Mouse (Mus musculus) MEL (cell line): ENCODE results near the gene Podxl2. TPM values are rescaled to one million over a fixed set of nuclear protein-coding genes. Genes with fewer than 3 reads are reported as not detected.
A peak's percentile ranks its signal among the peaks of the same experiment; 100 is the strongest.

Experiments used
- DNase-seq: peaks from one replicate; pipeline ENCODE4 v3.0.0; 2011; ENCODE audit warnings: low read depth, low spot score
- H3K27ac ChIP-seq: 2 replicates; pipeline ENCODE4 v1.5.1; 2012; ENCODE audit warnings: low read depth, mild to moderate bottlenecking, control low read depth, low read length, moderate library complexity; ENCODE audit not compliant: control insufficient read depth
- H3K27me3 ChIP-seq, 2 experiments: fragments of 150-350 bp in 1 of 2; sonication (generic) in 1 of 2; 2 replicates each; pipeline ENCODE4 v1.6.1; 2012; ENCODE audit warnings: low read length in 2 of 2, mild to moderate bottlenecking in 2 of 2, improper control_type of control experiment in 1 of 2, moderate library complexity in 1 of 2; ENCODE audit not compliant: insufficient read depth in 2 of 2, control insufficient read depth in 1 of 2
- H3K36me3 ChIP-seq, 2 experiments: 2 replicates each; pipeline ENCODE4 v1.6.1; 2012 to 2014; ENCODE audit warnings: low read length in 2 of 2, improper control_type of control experiment in 1 of 2, inconsistent platforms in 1 of 2, mild to moderate bottlenecking in 1 of 2; ENCODE audit not compliant: insufficient read depth in 2 of 2, control insufficient read depth in 1 of 2
- H3K4me1 ChIP-seq, 2 experiments: fragments of 150-350 bp in 1 of 2; sonication (generic) in 1 of 2; 2 replicates each; pipeline ENCODE4 v1.6.1; 2012; ENCODE audit warnings: low read length in 2 of 2, improper control_type of control experiment in 1 of 2, mild to moderate bottlenecking in 1 of 2; ENCODE audit not compliant: insufficient read depth in 2 of 2, control insufficient read depth in 1 of 2
- H3K4me3 ChIP-seq, 2 experiments: fragments of 150-350 bp in 1 of 2; sonication (generic) in 1 of 2; 2 replicates each; pipeline ENCODE4 v1.5.1; 2012; ENCODE audit warnings: low read depth in 2 of 2, low read length in 2 of 2, mild to moderate bottlenecking in 2 of 2, moderate library complexity in 2 of 2, control low read depth in 1 of 2, improper control_type of control experiment in 1 of 2; ENCODE audit not compliant: control insufficient read depth in 1 of 2, insufficient read depth in 1 of 2
- H3K79me2 ChIP-seq: 2 replicates; pipeline ENCODE4 v1.6.1; 2012; ENCODE audit warnings: mild to moderate bottlenecking, low read length, moderate library complexity; ENCODE audit not compliant: control insufficient read depth, poor library complexity, insufficient read depth
- H3K9ac ChIP-seq: 2 replicates; pipeline ENCODE4 v1.6.1; 2012; ENCODE audit warnings: low read depth, mild to moderate bottlenecking, control low read depth, low read length, moderate library complexity; ENCODE audit not compliant: control insufficient read depth, poor library complexity, severe bottlenecking
- H3K9me3 ChIP-seq: fragments of 150-350 bp; sonication (generic); replicated peaks from 2 replicates; pipeline ENCODE4 v1.6.1; 2012; ENCODE audit warnings: mild to moderate bottlenecking, low read length, improper control_type of control experiment, moderate library complexity; ENCODE audit not compliant: insufficient read depth
- CHD1 ChIP-seq: IDR thresholded peaks from 2 replicates; pipeline ENCODE4 v1.6.1; 2012; ENCODE audit warnings: low read depth, mild to moderate bottlenecking, inconsistent platforms, low read length, improper control_type of control experiment
- CHD2 ChIP-seq: IDR thresholded peaks from 2 replicates; pipeline ENCODE4 v1.6.1; 2011; ENCODE audit warnings: low read length, improper control_type of control experiment
- CTCF ChIP-seq, 3 experiments: IDR thresholded peaks in 2 of 3; conservative IDR thresholded peaks in 1 of 3; 2 replicates each; pipeline ENCODE4 v1.5.1; 2011 to 2012; ENCODE audit warnings: low read length in 3 of 3, low read depth in 2 of 3, mild to moderate bottlenecking in 2 of 3, improper control_type of control experiment in 1 of 3, inconsistent platforms in 1 of 3, mixed read lengths in 1 of 3, moderate library complexity in 1 of 3; ENCODE audit not compliant: control insufficient read depth in 1 of 3, insufficient read depth in 1 of 3, poor library complexity in 1 of 3, severe bottlenecking in 1 of 3
- ELF1 ChIP-seq: IDR thresholded peaks from 2 replicates; pipeline ENCODE4 v1.6.1; 2014; ENCODE audit warnings: low read depth, mild to moderate bottlenecking, inconsistent platforms, low read length, improper control_type of control experiment, moderate library complexity
- EP300 ChIP-seq, 2 experiments: IDR thresholded peaks; 2 replicates each; pipeline ENCODE4 v1.6.1; 2011; ENCODE audit warnings: improper control_type of control experiment in 2 of 2, low read length in 2 of 2, low read depth in 1 of 2, mild to moderate bottlenecking in 1 of 2
- HCFC1 ChIP-seq: IDR thresholded peaks from 2 replicates; pipeline ENCODE4 v1.6.1; 2012; ENCODE audit warnings: low read depth, mild to moderate bottlenecking, inconsistent platforms, low read length, improper control_type of control experiment, moderate library complexity
- JUND ChIP-seq: IDR thresholded peaks from 2 replicates; pipeline ENCODE4 v1.6.1; 2011; ENCODE audit warnings: low read depth, mild to moderate bottlenecking, improper control_type of control experiment, low read length
- MAX ChIP-seq: IDR thresholded peaks from 2 replicates; pipeline ENCODE4 v1.6.1; 2011; ENCODE audit warnings: low read length, improper control_type of control experiment
- MAZ ChIP-seq: IDR thresholded peaks from 2 replicates; pipeline ENCODE4 v1.6.1; 2012; ENCODE audit warnings: low read depth, mild to moderate bottlenecking, inconsistent platforms, low read length, improper control_type of control experiment
- MXI1 ChIP-seq: IDR thresholded peaks from 2 replicates; pipeline ENCODE4 v1.6.1; 2011; ENCODE audit warnings: mild to moderate bottlenecking, low read depth, low read length, improper control_type of control experiment
- MYB ChIP-seq: IDR thresholded peaks from 2 replicates; pipeline ENCODE4 v1.6.1; 2011; ENCODE audit warnings: mild to moderate bottlenecking, low read depth, low read length, improper control_type of control experiment
- MYC ChIP-seq: IDR thresholded peaks from 2 replicates; pipeline ENCODE4 v1.6.1; 2011; ENCODE audit warnings: low read depth, mild to moderate bottlenecking, low read length, improper control_type of control experiment, moderate library complexity
- NELFE ChIP-seq: IDR thresholded peaks from 2 replicates; pipeline ENCODE4 v1.6.1; 2011; ENCODE audit warnings: low read depth, low read length, improper control_type of control experiment
- NRF1 ChIP-seq: IDR thresholded peaks from 2 replicates; pipeline ENCODE4 v1.6.1; 2014; ENCODE audit warnings: low read depth, mild to moderate bottlenecking, inconsistent platforms, low read length, improper control_type of control experiment, moderate library complexity; ENCODE audit not compliant: poor library complexity, insufficient read depth, severe bottlenecking
- POLR2A ChIP-seq, 2 experiments: IDR thresholded peaks; 2 replicates each; pipeline ENCODE4 v1.6.1; 2011 to 2012; ENCODE audit warnings: low read length in 2 of 2, mild to moderate bottlenecking in 2 of 2, control low read depth in 1 of 2, improper control_type of control experiment in 1 of 2, low read depth in 1 of 2, moderate library complexity in 1 of 2; ENCODE audit not compliant: control insufficient read depth in 1 of 2, insufficient read depth in 1 of 2, poor library complexity in 1 of 2
- POLR2AphosphoS2 ChIP-seq: IDR thresholded peaks from 2 replicates; pipeline ENCODE4 v1.6.1; 2011; ENCODE audit warnings: low read length, improper control_type of control experiment
- POLR2AphosphoS5 ChIP-seq: IDR thresholded peaks from 2 replicates; pipeline ENCODE4 v1.6.1; 2012; ENCODE audit warnings: low read depth, borderline replicate concordance, mild to moderate bottlenecking, inconsistent platforms, low read length, moderate library complexity, mixed read lengths
- RAD21 ChIP-seq: IDR thresholded peaks from 2 replicates; pipeline ENCODE4 v1.6.1; 2011; ENCODE audit warnings: mild to moderate bottlenecking, low read depth, low read length, improper control_type of control experiment
- SIN3A ChIP-seq: IDR thresholded peaks from 2 replicates; pipeline ENCODE4 v1.6.1; 2012; ENCODE audit warnings: low read length, improper control_type of control experiment, inconsistent platforms
- SMC3 ChIP-seq: IDR thresholded peaks from 2 replicates; pipeline ENCODE4 v1.6.1; 2011; ENCODE audit warnings: low read depth, low read length, improper control_type of control experiment
- TAL1 ChIP-seq: IDR thresholded peaks from 2 replicates; pipeline ENCODE4 v1.6.1; 2012; ENCODE audit warnings: mild to moderate bottlenecking, inconsistent platforms, low read length, moderate library complexity, mixed read lengths
- TCF12 ChIP-seq: IDR thresholded peaks from 2 replicates; pipeline ENCODE4 v1.6.1; 2014; ENCODE audit warnings: low read depth, mild to moderate bottlenecking, inconsistent platforms, low read length, improper control_type of control experiment, moderate library complexity
- USF1 ChIP-seq: IDR thresholded peaks from 2 replicates; pipeline ENCODE4 v1.6.1; 2014; ENCODE audit warnings: low read depth, mild to moderate bottlenecking, inconsistent platforms, low read length, improper control_type of control experiment, moderate library complexity
- USF2 ChIP-seq, 2 experiments: IDR thresholded peaks; 2 replicates each; pipeline ENCODE4 v1.6.1; 2011 to 2012; ENCODE audit warnings: improper control_type of control experiment in 2 of 2, low read length in 2 of 2, borderline replicate concordance in 1 of 2, inconsistent platforms in 1 of 2, low read depth in 1 of 2, mild to moderate bottlenecking in 1 of 2; ENCODE audit not compliant: insufficient read depth in 1 of 2
- ZKSCAN1 ChIP-seq: IDR thresholded peaks from 2 replicates; pipeline ENCODE4 v1.6.1; 2012; ENCODE audit warnings: low read depth, mild to moderate bottlenecking, inconsistent platforms, low read length, improper control_type of control experiment, moderate library complexity
- ZMIZ1 ChIP-seq: IDR thresholded peaks from 2 replicates; pipeline ENCODE4 v1.6.1; 2012; ENCODE audit warnings: low read depth, mild to moderate bottlenecking, inconsistent platforms, low read length, improper control_type of control experiment, moderate library complexity
- polyA plus RNA-seq, 2 experiments: library from polyadenylated mRNA; stranded (reverse) in 1 of 2; unstranded in 1 of 2; fragments of >175 nt in 1 of 2; fragments of >200 nt in 1 of 2; gene quantifications; 2 replicates each; pipeline versions ENCODE4 v1.2.1 to v1.2.4; 2012; ENCODE audit warnings: low replicate concordance in 2 of 2, low read depth in 1 of 2; ENCODE audit not compliant: insufficient read length in 2 of 2, insufficient read depth in 1 of 2, missing spikeins in 1 of 2
- total RNA-seq: library from RNA; depleted of rRNA; stranded (reverse); fragments of 300-350 nt; gene quantifications from 2 replicates; pipeline ENCODE4 v1.2.3, GENCODE M21; 2012

Podxl2 gene
- total and polyA plus RNA-seq, 3 experiments: 0.10 TPM; not detected in 2

- Histone ChIP-seq H3K4me1 (peaks cover 2 to 6% of the 10 kb centered on the region in 2 experiments; a peak in 2 of 4 replicates), H3K79me2 (no peaks in the 10 kb centered on the region; the same call in 1 of the 2 replicates), H3K27ac (no peak overlapping the region), H3K9ac (peak overlapping the region; percentile 68), H3K9me3 (no peaks in the 10 kb centered on the region), H3K27me3 (peaks cover 1 to 2% of the 10 kb centered on the region in 2 experiments; a peak in 2 of 4 replicates), H3K4me3 (peak overlapping the region; percentile 64 to 67), H3K36me3 (no peaks in the 10 kb centered on the region)
- TF ChIP-seq ZMIZ1 (no peak), NRF1 (no peak), CTCF (IDR thresholded peaks at IDR 0.05 in 2 of 3, conservative IDR thresholded peaks at IDR 0.05 in 1 of 3; ENCODE audit: control insufficient read depth in 1 of 3, insufficient read depth in 1 of 3, low read depth in 2 of 3, low read length in 3 of 3, poor library complexity in 1 of 3, severe bottlenecking in 1 of 3) (no peak), JUND (no peak), TCF12 (no peak), CHD2 (no peak), ZKSCAN1 (no peak), SIN3A (no peak), TAL1 (no peak), POLR2AphosphoS5 (no peak), MYB (no peak), NELFE (no peak)
- DNase-seq: peak; percentile 36
These were observed 32.1 kb downstream of the Podxl2 start for GRCm38 (mm10) chr6:88842731-88843151.

- no peaks in the 10 kb centered on the region; a peak in 2 of 4 replicates for H3K27me3 ChIP-seq
- H3K4me1 ChIP-seq: peaks cover 2 to 6% of the 10 kb centered on the region in 2 experiments; a peak in 2 of 4 replicates
- no peaks in the 10 kb centered on the region; the same call in 1 of the 2 replicates for H3K79me2 ChIP-seq
- H3K9me3 ChIP-seq: no peaks in the 10 kb centered on the region
- no peaks in the 10 kb centered on the region for H3K36me3 ChIP-seq
- peak within 1 kb of the TSS; percentile 89 to 90 for H3K4me3 ChIP-seq
- DNase-seq: peak; percentile 100
- no peak for TF ChIP-seq JUND
- no peak for TF ChIP-seq POLR2AphosphoS2
- TF ChIP-seq HCFC1: peak; percentile 89
- no peak for TF ChIP-seq ZMIZ1
- TF ChIP-seq MAX: no peak; the same call in 1 of the 2 replicates
- peak; percentile 54; the same call in 1 of the 2 replicates for TF ChIP-seq MAZ
- TF ChIP-seq RAD21: no peak
- TF ChIP-seq MXI1: peak; percentile 57
- TF ChIP-seq TAL1: no peak
- peak; percentile 45; the same call in 1 of the 2 replicates for TF ChIP-seq NELFE
- peak; percentile 65; the same call in 1 of the 2 replicates for TF ChIP-seq ELF1
- no peak for TF ChIP-seq CHD2
- no peak for TF ChIP-seq USF2 (IDR thresholded peaks at IDR 0.05; ENCODE audit: borderline replicate concordance in 1 of 2, insufficient read depth in 1 of 2, low read depth in 1 of 2, low read length in 2 of 2)
- TF ChIP-seq MYC: no peak
- peak; percentile 95 for TF ChIP-seq SIN3A
- peak; percentile 26 to 84 (median 80); a peak in 5 of 6 replicates for TF ChIP-seq CTCF (IDR thresholded peaks at IDR 0.05 in 2 of 3, conservative IDR thresholded peaks at IDR 0.05 in 1 of 3; ENCODE audit: control insufficient read depth in 1 of 3, insufficient read depth in 1 of 3, low read depth in 2 of 3, low read length in 3 of 3, poor library complexity in 1 of 3, severe bottlenecking in 1 of 3)
- peak; percentile 12; the same call in 1 of the 2 replicates for TF ChIP-seq TCF12
- no peak for TF ChIP-seq SMC3
- TF ChIP-seq MYB: no peak
- TF ChIP-seq USF1: peak; percentile 4; the same call in 1 of the 2 replicates
- TF ChIP-seq POLR2A (IDR thresholded peaks at IDR 0.05; ENCODE audit: control insufficient read depth in 1 of 2, insufficient read depth in 1 of 2, low read depth in 1 of 2, low read length in 2 of 2, poor library complexity in 1 of 2): peak in 1 of 2 experiments; percentile 41; a peak in 1 of 4 replicates
- TF ChIP-seq CHD1: no peak
- no peak for TF ChIP-seq EP300 (IDR thresholded peaks at IDR 0.05; ENCODE audit: low read depth in 1 of 2, low read length in 2 of 2)
- H3K9ac ChIP-seq: peak within 1 kb of the TSS; percentile 79
- H3K27ac ChIP-seq: 0 out of 2 replicates have a peak within 1 kb of the TSS, but pooled peaks have one; percentile 37
These were observed 32.8 kb downstream of the Podxl2 start, which contains the start of gene Abtb1 for GRCm38 (mm10) chr6:88841781-88842689. Gene Abtb1, minus strand, starts transcription at chr6:88841984.
